Mouse (Mus musculus) testis, postnatal 14 days (tissue): ENCODE data around the gene Gm2007.
"Not testable (repeated sequence)": the region's sequence is repeated elsewhere in the genome, so short reads cannot be mapped to it uniquely, and the experiment has no call there.

Experiments used
- DNase-seq: peaks from one replicate; pipeline ENCODE4 v3.0.0; 2021; ENCODE audit warnings: low spot score

The Gm2007 gene

DNA sequence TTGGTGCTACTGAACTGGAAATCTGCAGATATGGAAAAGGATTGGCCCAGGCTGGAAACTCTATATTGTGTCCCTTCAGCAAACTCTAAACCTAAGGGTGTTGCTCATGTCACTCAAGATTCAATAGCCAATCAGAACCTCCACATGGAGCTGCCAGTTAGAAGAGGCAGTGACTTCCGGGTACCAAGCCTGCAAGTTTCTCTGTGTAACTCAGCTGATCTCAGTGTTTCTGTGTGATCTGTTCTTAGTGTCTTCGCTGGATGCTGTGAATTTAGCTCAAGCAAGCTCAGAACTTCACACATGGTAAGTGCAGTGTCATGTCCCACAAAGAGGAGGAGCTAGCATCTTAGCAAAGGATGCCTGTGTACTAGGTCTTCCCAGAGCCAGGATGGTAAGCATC is at the start of gene Gm2007:
Gene Gm2007 (plus strand): TSS at position 301 of the 400 bp plus-strand sequence.
- DNase-seq, result not testable (repeated sequence)

DNA sequence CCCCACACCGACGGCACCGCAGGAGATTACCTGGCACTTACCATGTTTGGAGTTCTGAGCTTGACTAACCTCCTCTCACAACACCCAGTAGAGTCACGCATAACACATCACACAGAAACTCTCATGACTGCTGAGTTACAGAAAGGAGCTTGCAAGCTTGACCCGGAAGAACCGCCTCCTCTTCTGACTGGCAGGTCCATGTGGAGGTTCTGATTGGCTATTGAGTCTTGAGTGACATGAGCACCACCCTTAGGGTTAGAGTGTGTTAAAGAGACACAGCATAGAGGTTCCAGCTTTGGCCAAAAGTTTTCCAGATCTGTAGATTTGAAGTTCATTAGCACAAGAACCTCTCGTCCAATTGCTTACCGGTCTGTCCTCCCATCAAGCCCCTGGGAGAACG is 37.8 kb upstream of the Gm2007 start, which contains the start of gene Zfp969:
Gene Zfp969 (minus strand): TSS at position 101 of the 400 bp plus-strand sequence.
- DNase-seq, result not testable (repeated sequence)

DNA sequence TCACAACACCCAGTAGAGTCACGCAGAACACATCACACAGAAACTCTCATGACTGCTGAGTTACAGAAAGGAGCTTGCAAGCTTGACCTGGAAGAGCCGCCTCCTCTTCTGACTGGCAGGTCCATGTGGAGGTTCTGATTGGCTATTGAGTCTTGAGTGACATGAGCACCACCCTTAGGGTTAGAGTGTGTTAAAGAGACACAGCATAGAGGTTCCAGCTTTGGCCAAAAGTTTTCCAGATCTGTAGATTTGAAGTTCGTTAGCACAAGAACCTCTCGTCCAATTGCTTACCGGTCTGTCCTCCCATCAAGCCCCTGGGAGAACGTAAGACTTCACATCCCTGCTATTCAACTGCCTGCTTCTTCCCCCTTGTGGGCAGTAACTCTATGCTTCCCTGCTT is 59.7 kb downstream of the Gm2007 start, which contains the start of gene Gm14288:
Gene Gm14288 (minus strand): TSS at position 101 of the 400 bp plus-strand sequence.
- not testable (repeated sequence) for DNase-seq
